Mouse (Mus musculus): ENCODE data around the gene Zfp575. TPM values are rescaled to one million over a fixed set of nuclear protein-coding genes. Genes with fewer than 3 reads are reported as not detected.

The Zfp575 gene
- polyA plus RNA-seq, 1 experiment = not detected

DNA sequence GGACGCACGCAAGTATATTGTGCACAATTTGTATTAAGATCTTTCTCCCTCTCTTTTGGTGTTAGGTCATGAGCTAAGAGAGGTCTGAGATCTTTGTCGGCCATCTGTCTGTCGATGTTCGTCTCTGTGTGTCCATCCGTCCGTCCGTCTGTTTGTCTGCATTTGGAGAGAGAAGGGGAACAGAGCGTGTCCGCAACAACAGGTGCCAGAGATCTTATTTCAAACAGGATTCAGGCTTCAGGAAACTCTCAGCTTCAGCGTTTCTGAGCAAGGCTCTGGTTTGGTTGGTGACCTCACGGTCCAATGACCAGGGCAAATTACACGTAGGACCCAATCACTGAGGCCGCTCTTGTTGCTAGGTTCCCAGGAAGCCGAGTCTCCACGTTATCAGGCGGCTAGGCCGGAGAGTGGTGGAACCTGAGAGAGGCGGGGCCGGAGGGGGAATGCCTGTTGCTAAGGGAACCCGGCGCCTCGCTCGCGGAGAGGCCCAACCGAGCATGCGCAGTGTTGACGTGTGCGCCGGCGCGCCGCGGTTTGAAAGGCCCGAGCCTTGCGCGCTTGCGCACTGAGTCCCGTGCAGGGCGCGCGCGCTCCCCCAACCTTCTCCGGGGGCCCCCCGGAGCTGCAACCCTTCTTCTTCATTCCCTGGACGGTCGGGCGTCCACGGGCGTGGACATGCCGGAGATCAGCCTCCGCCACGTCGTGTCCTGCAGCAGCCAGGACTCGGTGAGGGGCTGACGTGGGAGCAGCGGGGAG lies 40.6 kb downstream of the Zfp575 start:
- H3K4me1 ChIP-seq (ENCODE audit: control insufficient read depth, insufficient read depth, low read length) = peaks cover 4% of the 10 kb centered on the region
- WGBS = under 1% methylated on average over 57 of the region's 57 CpGs
- H3K4me3 ChIP-seq (replicated peaks; ENCODE audit: control insufficient read depth, low read depth, low read length) = peak overlapping the region; percentile 91
- peak overlapping the region; percentile 80 for H3K27ac ChIP-seq (ENCODE audit: control insufficient read depth, insufficient read depth, low read depth, low read length, poor library complexity)
- TF ChIP-seq CTCF (IDR thresholded peaks at IDR 0.05; ENCODE audit: control insufficient read depth, insufficient read depth, low read length) (no peak), POLR2A (IDR thresholded peaks at IDR 0.05; ENCODE audit: borderline replicate concordance, control insufficient read depth, low read depth, low read length) (peak; percentile 49; the same call in 1 of the 2 replicates)

DNA sequence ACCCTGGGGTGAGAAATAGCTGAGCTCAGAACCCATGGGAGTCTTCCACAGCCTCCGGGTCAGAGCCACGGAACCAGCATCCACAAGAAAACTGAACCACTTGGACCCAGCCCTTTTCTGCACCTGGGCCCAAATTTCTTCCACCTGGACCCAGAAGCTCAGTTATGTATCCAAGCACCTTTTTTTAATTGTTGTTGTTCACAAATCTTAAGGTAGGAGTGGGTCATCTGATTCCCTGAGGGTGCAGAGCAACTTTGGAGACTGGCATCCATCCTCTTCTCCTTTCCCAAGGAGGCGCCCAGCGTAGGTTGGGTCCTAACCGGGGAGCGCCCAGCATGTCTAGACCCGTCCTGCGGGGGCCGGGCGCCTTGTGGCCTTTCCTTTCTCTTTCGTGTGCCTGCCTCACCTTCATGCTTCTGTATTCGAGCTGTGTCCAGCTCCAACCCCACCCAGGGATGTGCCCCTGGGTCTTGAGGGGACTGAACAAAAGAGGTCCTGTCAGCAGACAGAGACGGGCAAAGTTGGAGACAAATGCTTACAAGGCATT lies 41.3 kb downstream of the Zfp575 start, which contains the start of the genes Pinlyp and Xrcc1:
Pinlyp (minus strand) TSS at position 51 of the 547 bp plus-strand sequence.
Xrcc1 (plus strand) TSS at position 222 of the 547 bp plus-strand sequence.
- 47% methylated on average over 13 of the region's 13 CpGs for WGBS
- no peak for TF ChIP-seq POLR2A (IDR thresholded peaks at IDR 0.05; ENCODE audit: borderline replicate concordance, control insufficient read depth, low read depth, low read length)
- TF ChIP-seq CTCF (IDR thresholded peaks at IDR 0.05; ENCODE audit: control insufficient read depth, insufficient read depth, low read length) = no peak
- Histone ChIP-seq H3K27ac (ENCODE audit: control insufficient read depth, insufficient read depth, low read depth, low read length, poor library complexity) (peak within 1 kb of the TSS; percentile 80), H3K4me1 (ENCODE audit: control insufficient read depth, insufficient read depth, low read length) (peaks cover 4% of the 10 kb centered on the region), H3K4me3 (replicated peaks; ENCODE audit: control insufficient read depth, low read depth, low read length) (peak within 1 kb of the TSS; percentile 91)

DNA sequence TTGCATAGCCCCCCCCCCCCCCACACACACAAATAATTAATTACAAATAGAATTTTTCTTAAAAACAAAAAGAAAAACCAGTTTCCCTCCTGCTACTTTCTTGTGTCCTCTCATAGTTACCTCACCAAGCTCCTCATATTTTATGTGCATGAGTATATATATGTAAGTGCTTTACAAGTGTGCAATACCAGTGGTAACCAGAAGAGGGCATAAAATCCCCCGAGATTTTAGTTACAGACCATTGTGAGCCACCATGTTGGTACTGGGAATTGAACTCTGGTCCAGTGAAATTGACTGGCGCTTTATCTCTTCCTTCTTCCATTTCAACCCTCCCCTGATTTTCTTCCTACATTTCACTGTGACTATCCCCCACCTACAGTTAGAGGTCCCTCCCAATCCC lies 42.9 kb downstream of the Zfp575 start:
- H3K4me3 ChIP-seq (replicated peaks; ENCODE audit: control insufficient read depth, low read depth, low read length) = no peak overlapping the region
- peaks cover 4% of the 10 kb centered on the region for H3K4me1 ChIP-seq (ENCODE audit: control insufficient read depth, insufficient read depth, low read length)
- WGBS = 73% methylated on average over 2 of the region's 2 CpGs
- H3K27ac ChIP-seq (ENCODE audit: control insufficient read depth, insufficient read depth, low read depth, low read length, poor library complexity) = no peak overlapping the region
- TF ChIP-seq POLR2A (IDR thresholded peaks at IDR 0.05; ENCODE audit: borderline replicate concordance, control insufficient read depth, low read depth, low read length) = no peak
- no peak for TF ChIP-seq CTCF (IDR thresholded peaks at IDR 0.05; ENCODE audit: control insufficient read depth, insufficient read depth, low read length)

DNA sequence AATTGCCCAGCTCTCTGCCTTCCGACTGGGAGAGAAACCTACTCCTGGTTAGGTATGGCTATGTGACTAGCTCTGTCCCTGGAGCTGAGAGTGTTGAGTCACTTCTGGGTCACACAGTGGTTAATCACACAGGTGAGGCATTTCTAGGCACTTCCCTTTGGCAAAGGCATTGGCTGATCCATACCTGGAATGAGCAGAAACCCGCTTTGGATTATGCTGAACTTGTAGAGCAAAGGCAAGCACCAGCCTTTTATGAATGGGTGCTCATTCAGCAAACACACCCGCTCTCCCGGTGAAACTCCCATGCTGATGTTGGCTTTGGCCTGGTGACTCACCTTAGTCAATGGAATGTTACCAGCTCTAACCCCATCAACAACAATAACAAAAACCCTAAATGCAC lies 47.8 kb downstream of the Zfp575 start:
- H3K27ac ChIP-seq (ENCODE audit: control insufficient read depth, insufficient read depth, low read depth, low read length, poor library complexity) = no peak overlapping the region
- no peak overlapping the region for H3K4me3 ChIP-seq (replicated peaks; ENCODE audit: control insufficient read depth, low read depth, low read length)
- TF ChIP-seq CTCF (IDR thresholded peaks at IDR 0.05; ENCODE audit: control insufficient read depth, insufficient read depth, low read length) (no peak), POLR2A (IDR thresholded peaks at IDR 0.05; ENCODE audit: borderline replicate concordance, control insufficient read depth, low read depth, low read length) (no peak)
- H3K4me1 ChIP-seq (ENCODE audit: control insufficient read depth, insufficient read depth, low read length) = no peaks in the 10 kb centered on the region; the same call in 1 of the 2 replicates
- WGBS = 83% methylated on average over 4 of the region's 4 CpGs

DNA sequence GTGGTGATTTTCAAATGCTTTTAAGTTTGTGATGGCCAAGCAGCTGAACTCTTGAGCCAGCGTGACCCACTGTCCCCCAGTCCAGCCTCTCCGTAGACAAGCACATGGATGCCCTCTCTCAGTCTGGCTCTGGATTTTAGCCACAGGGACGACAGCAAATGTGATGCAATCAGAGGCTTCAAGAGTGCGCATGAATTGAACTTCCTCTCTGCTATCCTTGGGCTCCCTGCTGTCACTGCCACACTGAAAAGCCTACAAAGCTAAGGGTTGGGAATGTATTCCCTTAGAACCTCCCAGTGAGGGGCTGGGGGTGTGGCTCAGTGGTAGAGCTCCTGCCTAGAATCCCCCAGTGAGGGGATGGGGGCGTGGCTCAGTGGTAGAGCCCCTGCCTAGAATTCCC lies 48.7 kb downstream of the Zfp575 start:
- TF ChIP-seq POLR2A (IDR thresholded peaks at IDR 0.05; ENCODE audit: borderline replicate concordance, control insufficient read depth, low read depth, low read length) (no peak), CTCF (IDR thresholded peaks at IDR 0.05; ENCODE audit: control insufficient read depth, insufficient read depth, low read length) (no peak)
- H3K27ac ChIP-seq (ENCODE audit: control insufficient read depth, insufficient read depth, low read depth, low read length, poor library complexity) = no peak overlapping the region
- WGBS = 48% methylated on average over 5 of the region's 5 CpGs
- no peak overlapping the region for H3K4me3 ChIP-seq (replicated peaks; ENCODE audit: control insufficient read depth, low read depth, low read length)
- no peaks in the 10 kb centered on the region for H3K4me1 ChIP-seq (ENCODE audit: control insufficient read depth, insufficient read depth, low read length)

DNA sequence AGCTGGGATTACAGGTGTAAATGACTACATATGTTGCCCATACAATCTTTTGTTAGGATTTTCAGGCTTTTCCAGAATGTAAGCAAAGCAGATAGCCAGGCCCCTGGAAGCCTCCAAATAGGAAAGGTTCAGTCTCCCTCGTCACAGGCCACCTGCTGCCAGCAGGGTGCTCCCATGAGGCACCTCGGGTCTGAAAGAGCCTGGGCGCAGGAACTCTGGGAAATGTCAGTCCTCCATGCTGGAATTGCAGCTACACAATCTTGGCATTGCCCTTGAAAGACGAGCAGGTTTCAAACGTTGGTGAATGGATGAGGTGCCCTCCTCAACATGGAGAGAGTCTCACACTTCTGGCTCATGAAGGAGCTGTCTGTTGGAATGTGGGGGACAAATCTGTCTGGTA lies 49.3 kb downstream of the Zfp575 start:
- no peak overlapping the region for H3K27ac ChIP-seq (ENCODE audit: control insufficient read depth, insufficient read depth, low read depth, low read length, poor library complexity)
- WGBS = 42% methylated on average over 5 of the region's 5 CpGs
- no peak overlapping the region for H3K4me3 ChIP-seq (replicated peaks; ENCODE audit: control insufficient read depth, low read depth, low read length)
- H3K4me1 ChIP-seq (ENCODE audit: control insufficient read depth, insufficient read depth, low read length) = no peaks in the 10 kb centered on the region
- TF ChIP-seq POLR2A (IDR thresholded peaks at IDR 0.05; ENCODE audit: borderline replicate concordance, control insufficient read depth, low read depth, low read length) (no peak), CTCF (IDR thresholded peaks at IDR 0.05; ENCODE audit: control insufficient read depth, insufficient read depth, low read length) (no peak)

DNA sequence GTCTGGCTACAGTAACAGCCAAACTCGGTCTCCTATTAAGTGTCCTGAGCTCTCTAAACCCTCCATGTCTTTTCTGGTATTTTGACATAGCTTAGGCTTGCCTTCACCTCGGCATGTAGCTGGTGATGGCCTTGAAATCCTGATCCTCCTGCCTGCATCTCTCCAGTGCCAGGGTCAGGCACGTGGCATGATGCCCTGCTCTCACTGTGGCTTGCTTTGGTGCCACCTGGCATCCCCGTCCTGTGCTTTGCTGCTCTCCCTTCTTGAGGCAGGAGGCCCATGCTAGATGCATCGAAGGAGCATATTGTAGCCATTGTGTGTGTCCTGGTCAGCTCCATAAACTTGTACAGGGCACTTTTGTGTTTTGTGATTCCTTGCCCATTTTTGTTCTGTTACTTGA lies 49.9 kb downstream of the Zfp575 start:
- WGBS = 65% methylated on average over 5 of the region's 5 CpGs
- H3K4me1 ChIP-seq (ENCODE audit: control insufficient read depth, insufficient read depth, low read length) = no peaks in the 10 kb centered on the region
- no peak for TF ChIP-seq CTCF (IDR thresholded peaks at IDR 0.05; ENCODE audit: control insufficient read depth, insufficient read depth, low read length)
- no peak for TF ChIP-seq POLR2A (IDR thresholded peaks at IDR 0.05; ENCODE audit: borderline replicate concordance, control insufficient read depth, low read depth, low read length)
- no peak overlapping the region for H3K4me3 ChIP-seq (replicated peaks; ENCODE audit: control insufficient read depth, low read depth, low read length)
- H3K27ac ChIP-seq (ENCODE audit: control insufficient read depth, insufficient read depth, low read depth, low read length, poor library complexity) = no peak overlapping the region

DNA sequence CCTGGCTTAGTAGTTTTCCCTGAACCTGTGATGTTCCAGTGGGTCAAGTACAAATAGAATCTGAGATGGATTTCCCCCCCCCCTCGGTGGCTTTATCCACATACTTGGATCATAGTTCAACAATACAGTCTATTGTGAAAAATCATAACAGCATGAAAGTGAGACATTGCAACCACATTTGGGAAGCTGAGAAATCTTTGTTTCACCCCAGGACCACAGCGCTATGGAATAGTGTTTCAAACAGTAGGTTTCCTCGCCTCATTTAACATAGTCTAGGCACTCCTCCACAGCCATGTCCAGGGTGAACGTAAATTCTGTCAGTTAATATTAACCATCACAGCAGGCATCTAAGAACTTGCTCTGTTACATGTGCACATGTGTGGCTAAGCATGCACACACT lies 50.4 kb downstream of the Zfp575 start:
- 76% methylated on average over 4 of the region's 4 CpGs for WGBS
- no peak overlapping the region for H3K27ac ChIP-seq (ENCODE audit: control insufficient read depth, insufficient read depth, low read depth, low read length, poor library complexity)
- H3K4me1 ChIP-seq (ENCODE audit: control insufficient read depth, insufficient read depth, low read length) = no peaks in the 10 kb centered on the region
- H3K4me3 ChIP-seq (replicated peaks; ENCODE audit: control insufficient read depth, low read depth, low read length) = no peak overlapping the region
- no peak for TF ChIP-seq POLR2A (IDR thresholded peaks at IDR 0.05; ENCODE audit: borderline replicate concordance, control insufficient read depth, low read depth, low read length)
- TF ChIP-seq CTCF (IDR thresholded peaks at IDR 0.05; ENCODE audit: control insufficient read depth, insufficient read depth, low read length) = no peak
